In the genomic region with DNA sequence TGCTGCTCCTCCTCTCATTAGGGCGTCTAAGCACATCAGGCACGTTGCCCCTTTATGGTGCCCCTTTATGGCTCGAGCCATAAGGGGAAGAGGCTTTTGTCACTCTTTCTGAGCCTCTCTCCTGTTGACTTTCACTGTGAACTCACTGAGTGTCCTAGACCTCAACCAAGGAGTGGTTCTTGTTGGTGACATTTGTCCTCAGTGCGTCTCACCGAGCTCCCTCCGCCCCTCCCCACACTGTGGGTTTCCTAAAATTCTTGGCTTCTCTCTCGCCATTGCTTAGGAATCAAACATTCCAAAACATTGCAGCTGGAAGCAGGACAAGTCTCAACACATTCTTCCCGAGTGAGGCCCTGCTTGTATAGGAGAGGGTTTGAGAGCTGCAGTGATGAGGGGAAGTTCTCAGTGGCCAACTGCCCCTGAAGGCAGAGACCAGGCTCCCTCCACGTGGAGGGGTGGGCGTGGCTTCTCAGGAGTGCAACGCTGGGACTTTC, we compare ENCODE assay signal across 11 mouse cellular contexts. TPM values are rescaled to one million over a fixed set of nuclear protein-coding genes. Genes with fewer than 3 reads are reported as not detected.
DNase-seq lines count a peak whose midpoint lies in the region; ATAC-seq lines count a peak whose summit lies in the region.
"Had no signal": no experiment of that assay in that cellular context is flagged by ENCODE, and none has a peak within 500 bp of the region (broad histone marks: within the 10 kb centered on the region; RNA-seq: fewer than 3 reads in every experiment).

No protein-coding gene starts in this region.

- no peaks in the 10 kb centered on the region; the same call in 1 of the 2 replicates for H3K36me3 ChIP-seq in hindbrain, embryonic 13.5 days
- no peaks in the 10 kb centered on the region for H3K36me3 ChIP-seq in hindbrain, embryonic 11.5 days (ENCODE audit: control insufficient read depth, insufficient read depth, low read length)
- H3K36me3 ChIP-seq: embryonic facial prominence, embryonic 12.5 days had no signal

- no peaks in the 10 kb centered on the region for H3K27me3 ChIP-seq in hindbrain, embryonic 13.5 days
- H3K27me3 ChIP-seq in hindbrain, embryonic 11.5 days (ENCODE audit: control insufficient read depth, insufficient read depth, low read length), result no peaks in the 10 kb centered on the region
- H3K27me3 ChIP-seq: embryonic facial prominence, embryonic 12.5 days had no signal

- DNase-seq in hindbrain, embryonic 11.5 days (ENCODE audit: low spot score), result no peak
- peak; percentile 19 for DNase-seq in c-Kit-positive CD71-negative TER-119-negative erythroid progenitor cells, embryonic 14.5 days (ENCODE audit: low read depth)
- peak; percentile 14 for DNase-seq in heart, postnatal 25 days (ENCODE audit: low spot score)
- peak; percentile 42 for DNase-seq in lung, postnatal 14 days
- DNase-seq in ovary, postnatal 10 days (ENCODE audit: low spot score), result no peak
- DNase-seq in ovary, postnatal 14 days (ENCODE audit: low spot score), result no peak
- no peak for DNase-seq in c-Kit-positive CD71-positive TER-119-positive erythroid progenitor cells, embryonic 14.5 days (ENCODE audit: low spot score)
- DNase-seq: left cerebral cortex, postnatal 4 days; right cerebral cortex, postnatal 14 days had no signal

- no peaks in the 10 kb centered on the region for H3K9me3 ChIP-seq in hindbrain, embryonic 13.5 days
- no peaks in the 10 kb centered on the region for H3K9me3 ChIP-seq in hindbrain, embryonic 11.5 days (ENCODE audit: control insufficient read depth, low read length)
- H3K9me3 ChIP-seq: embryonic facial prominence, embryonic 12.5 days had no signal

- intact Hi-C loops in heart, postnatal 25 days (cut with DNase I), result no loop called here

- H3K27ac ChIP-seq in hindbrain, embryonic 13.5 days, result no peak overlapping the region
- no peak overlapping the region for H3K27ac ChIP-seq in hindbrain, embryonic 11.5 days (ENCODE audit: low read depth, low read length)
- H3K27ac ChIP-seq: embryonic facial prominence, embryonic 12.5 days had no signal

- H3K4me3 ChIP-seq in hindbrain, embryonic 13.5 days, result no peak overlapping the region
- H3K4me3 ChIP-seq in hindbrain, embryonic 11.5 days (ENCODE audit: low read depth, low read length), result no peak overlapping the region
- H3K4me3 ChIP-seq: embryonic facial prominence, embryonic 12.5 days had no signal

- no peak overlapping the region for H3K4me2 ChIP-seq in hindbrain, embryonic 13.5 days
- no peak overlapping the region for H3K4me2 ChIP-seq in hindbrain, embryonic 11.5 days (replicated peaks; ENCODE audit: low read depth, low read length)
- H3K4me2 ChIP-seq: embryonic facial prominence, embryonic 12.5 days had no signal

- no peak overlapping the region for H3K9ac ChIP-seq in hindbrain, embryonic 13.5 days
- H3K9ac ChIP-seq in hindbrain, embryonic 11.5 days (ENCODE audit: low read depth, low read length), result no peak overlapping the region
- H3K9ac ChIP-seq: embryonic facial prominence, embryonic 12.5 days had no signal

- WGBS in hindbrain, embryonic 13.5 days, result 45% methylated on average over 11 of the region's 11 CpGs
- WGBS in hindbrain, embryonic 11.5 days, result 47% methylated on average over 11 of the region's 11 CpGs

- H3K4me1 ChIP-seq in hindbrain, embryonic 13.5 days (replicated peaks), result peaks cover 42% of the 10 kb centered on the region
- peaks cover 6% of the 10 kb centered on the region; the same call in 1 of the 2 replicates for H3K4me1 ChIP-seq in hindbrain, embryonic 11.5 days (replicated peaks; ENCODE audit: control insufficient read depth, insufficient read depth, low read length)

- ATAC-seq in hindbrain, embryonic 13.5 days (ENCODE audit: low FRiP score), result peak; percentile 67; the same call in 1 of the 2 replicates
- no peak for ATAC-seq in hindbrain, embryonic 11.5 days (ENCODE audit: low FRiP score)

RNA-seq across cellular contexts. Expression of a gene that starts 46.0 kb away (rescaled TPM):
- polyA plus RNA-seq in hindbrain, embryonic 13.5 days (2015; fragmentation: Nextera tagmentation; extraction: Ambion mirVana), result 19.9 and 22.4 TPM in 2 replicates
- 19.5 and 21.1 TPM in 2 replicates for polyA plus RNA-seq in hindbrain, embryonic 11.5 days (2014; fragmentation: Nextera tagmentation; extraction: Ambion mirVana)
- 10 to 100 TPM; 17.2 to 19.2 TPM for total RNA-seq in heart, postnatal 25 days (2021)

Comparison
In these comparisons a context has a peak if more than half of its experiments do, and no peak if none do; other contexts are left out.
1. DNase-seq: peak in c-Kit-positive CD71-negative TER-119-negative erythroid progenitor cells, embryonic 14.5 days (single experiment), heart, postnatal 25 days (single experiment) and lung, postnatal 14 days (single experiment); none in hindbrain, embryonic 11.5 days (single experiment), ovary, postnatal 10 days (single experiment), ovary, postnatal 14 days (single experiment) and c-Kit-positive CD71-positive TER-119-positive erythroid progenitor cells, embryonic 14.5 days (single experiment).